Mouse (Mus musculus) limb, embryonic 12.5 days (tissue): Measurements from ENCODE around the gene Lmna. TPM values are rescaled to one million over a fixed set of nuclear protein-coding genes. Genes with fewer than 3 reads are reported as not detected.

ENCODE experiments used
- ATAC-seq: fragments of 200-750 bp; cut with Nextera tagmentation; 2 replicates; pipeline ENCODE4 v1.8.0; 2017; ENCODE audit warnings: low read depth, moderate TSS enrichment; ENCODE audit not compliant: insufficient number of reproducible peaks, insufficient read depth, low FRiP score, low TSS enrichment
- H3K27ac ChIP-seq: fragments of 300-500 bp; sonication (generic); 2 replicates; pipeline ENCODE4 v1.5.1; 2016; ENCODE audit warnings: mild to moderate bottlenecking, moderate library complexity
- H3K27me3 ChIP-seq: fragments of 300-500 bp; sonication (generic); 2 replicates; pipeline ENCODE4 v1.6.1; 2016; ENCODE audit warnings: mild to moderate bottlenecking, moderate library complexity
- H3K36me3 ChIP-seq: fragments of 300-500 bp; sonication (generic); 2 replicates; pipeline ENCODE4 v1.6.1; 2016; ENCODE audit warnings: mild to moderate bottlenecking, moderate library complexity
- H3K4me1 ChIP-seq: fragments of 300-500 bp; sonication (generic); replicated peaks from 2 replicates; pipeline ENCODE4 v1.6.1; 2016
- H3K4me2 ChIP-seq: fragments of 300-500 bp; sonication (generic); 2 replicates; pipeline ENCODE4 v1.6.1; 2016; ENCODE audit warnings: mild to moderate bottlenecking, moderate library complexity
- H3K4me3 ChIP-seq: fragments of 300-500 bp; sonication (generic); replicated peaks from 2 replicates; pipeline ENCODE4 v1.5.1; 2016; ENCODE audit warnings: mild to moderate bottlenecking
- H3K9ac ChIP-seq: fragments of 300-500 bp; sonication (generic); replicated peaks from 2 replicates; pipeline ENCODE4 v1.6.1; 2016; ENCODE audit warnings: mild to moderate bottlenecking, moderate library complexity
- H3K9me3 ChIP-seq: fragments of 300-500 bp; sonication (generic); 2 replicates; pipeline ENCODE4 v1.6.1; 2016; ENCODE audit warnings: mild to moderate bottlenecking, moderate library complexity
- WGBS: fragments of 180-500 bp; shearing (Covaris S2); methylation state at CpG from one replicate; pipeline ENCODE4 v1.1.7; 2016; 5-methylcytosine and 5-hydroxymethylcytosine counted together
- polyA plus RNA-seq: library from polyadenylated mRNA; unstranded; fragments of >200 nt; fragmentation: Nextera tagmentation; extraction: Ambion mirVana; gene quantifications from 2 replicates; pipeline ENCODE4 v1.2.1, GENCODE M21; 2016

Lmna gene
- polyA plus RNA-seq, 1 experiment from 2014 or later = 51.8 TPM

GRCm38 (mm10) chr3:88503881-88504746 is 5.6 kb downstream of the Lmna start:
- WGBS = 33% methylated on average over 8 of the region's 8 CpGs
- Histone ChIP-seq H3K4me3 (no peak overlapping the region), H3K9ac (no peak overlapping the region), H3K4me2 (peak overlapping the region; percentile 100; the same call in 1 of the 2 replicates), H3K4me1 (peaks cover 49% of the 10 kb centered on the region), H3K9me3 (no peaks in the 10 kb centered on the region), H3K36me3 (no peaks in the 10 kb centered on the region), H3K27ac (peak overlapping the region; percentile 85), H3K27me3 (peaks cover 17% of the 10 kb centered on the region)
- ATAC-seq = no peak

GRCm38 (mm10) chr3:88503505-88503863 is 6.3 kb downstream of the Lmna start:
- peak overlapping the region; percentile 100 for H3K4me2 ChIP-seq
- H3K4me3 ChIP-seq = peak overlapping the region; percentile 68
- H3K4me1 ChIP-seq = peaks cover 48% of the 10 kb centered on the region

GRCm38 (mm10) chr3:88502641-88503504 is 6.9 kb downstream of the Lmna start:
- peaks cover 48% of the 10 kb centered on the region for H3K4me1 ChIP-seq
- under 1% methylated on average over 55 of the region's 55 CpGs for WGBS
- H3K27ac ChIP-seq = peak overlapping the region; percentile 85

More at GRCm38 (mm10) chr3:88503505-88503863, 6.3 kb downstream of the Lmna start:
- H3K36me3 ChIP-seq = no peaks in the 10 kb centered on the region
- peak overlapping the region; percentile 85 for H3K27ac ChIP-seq
- peak; percentile 30 for ATAC-seq
- WGBS = 14% methylated on average over 4 of the region's 4 CpGs
- H3K9ac ChIP-seq = no peak overlapping the region
- H3K9me3 ChIP-seq = no peaks in the 10 kb centered on the region
- peaks cover 17% of the 10 kb centered on the region for H3K27me3 ChIP-seq

GRCm38 (mm10) chr3:88502031-88502571 is 7.7 kb downstream of the Lmna start:
- peaks cover 48% of the 10 kb centered on the region for H3K4me1 ChIP-seq
- H3K9ac ChIP-seq = peak overlapping the region; percentile 84
- no peaks in the 10 kb centered on the region for H3K36me3 ChIP-seq
- WGBS = 12% methylated on average over 11 of the region's 11 CpGs
- H3K9me3 ChIP-seq = no peaks in the 10 kb centered on the region
- ATAC-seq = no peak
- 0 out of 2 replicates have a peak overlapping the region, but pooled peaks have one; percentile 0 for H3K27ac ChIP-seq
- H3K27me3 ChIP-seq = peaks cover 17% of the 10 kb centered on the region
- H3K4me3 ChIP-seq = peak overlapping the region; percentile 68
- peak overlapping the region; percentile 100 for H3K4me2 ChIP-seq

More at GRCm38 (mm10) chr3:88502641-88503504, 6.9 kb downstream of the Lmna start:
- peaks cover 17% of the 10 kb centered on the region for H3K27me3 ChIP-seq
- H3K4me2 ChIP-seq = peak overlapping the region; percentile 100
- H3K4me3 ChIP-seq = peak overlapping the region; percentile 68
- peak; percentile 74 for ATAC-seq
- H3K9ac ChIP-seq = peak overlapping the region; percentile 84
- H3K36me3 ChIP-seq = no peaks in the 10 kb centered on the region
- no peaks in the 10 kb centered on the region for H3K9me3 ChIP-seq

GRCm38 (mm10) chr3:88501366-88502030 is 8.3 kb downstream of the Lmna start:
- Histone ChIP-seq H3K9ac (0 out of 2 replicates have a peak overlapping the region, but pooled peaks have one; percentile 12), H3K27ac (0 out of 2 replicates have a peak overlapping the region, but pooled peaks have one; percentile 0), H3K4me2 (peak overlapping the region; percentile 100), H3K27me3 (peaks cover 17% of the 10 kb centered on the region), H3K36me3 (no peaks in the 10 kb centered on the region), H3K4me1 (peaks cover 47% of the 10 kb centered on the region), H3K4me3 (peak overlapping the region; percentile 68), H3K9me3 (no peaks in the 10 kb centered on the region)
- ATAC-seq = no peak
- 58% methylated on average over 6 of the region's 6 CpGs for WGBS

- WGBS = 55% methylated on average over 4 of the region's 4 CpGs
- peak overlapping the region; percentile 100 for H3K4me2 ChIP-seq
- no peak overlapping the region for H3K27ac ChIP-seq
- H3K9ac ChIP-seq = no peak overlapping the region
- peaks cover 17% of the 10 kb centered on the region for H3K27me3 ChIP-seq
- no peaks in the 10 kb centered on the region for H3K36me3 ChIP-seq
- 0 out of 2 replicates have a peak overlapping the region, but pooled peaks have one; percentile 68 for H3K4me3 ChIP-seq
- H3K4me1 ChIP-seq = peaks cover 43% of the 10 kb centered on the region
- ATAC-seq = no peak
- H3K9me3 ChIP-seq = no peaks in the 10 kb centered on the region
Observed at GRCm38 (mm10) chr3:88500655-88501365, 8.9 kb downstream of the Lmna start.

GRCm38 (mm10) chr3:88500087-88500486 is 9.7 kb downstream of the Lmna start:
- WGBS = 82% methylated on average over 7 of the region's 7 CpGs
- Histone ChIP-seq H3K9me3 (no peaks in the 10 kb centered on the region), H3K9ac (no peak overlapping the region), H3K36me3 (no peaks in the 10 kb centered on the region), H3K4me3 (no peak overlapping the region), H3K27me3 (peaks cover 17% of the 10 kb centered on the region), H3K4me2 (no peak overlapping the region), H3K4me1 (peaks cover 40% of the 10 kb centered on the region), H3K27ac (no peak overlapping the region)
- no peak for ATAC-seq

- Histone ChIP-seq H3K4me2 (no peak overlapping the region), H3K36me3 (no peaks in the 10 kb centered on the region), H3K9ac (no peak overlapping the region), H3K4me3 (no peak overlapping the region), H3K27ac (no peak overlapping the region), H3K9me3 (no peaks in the 10 kb centered on the region), H3K4me1 (peaks cover 40% of the 10 kb centered on the region), H3K27me3 (peaks cover 17% of the 10 kb centered on the region)
- ATAC-seq = no peak
- WGBS = 83% methylated on average over 4 of the region's 4 CpGs
Observed at GRCm38 (mm10) chr3:88499580-88499979, 10.2 kb downstream of the Lmna start.

GRCm38 (mm10) chr3:88495741-88496415 is 13.9 kb downstream of the Lmna start:
- peaks cover 31% of the 10 kb centered on the region for H3K4me1 ChIP-seq
- no peak overlapping the region for H3K27ac ChIP-seq

More at GRCm38 (mm10) chr3:88495741-88496415, 13.9 kb downstream of the Lmna start:
- Histone ChIP-seq H3K4me3 (no peak overlapping the region), H3K9ac (no peak overlapping the region), H3K27me3 (peaks cover 3% of the 10 kb centered on the region), H3K4me2 (no peak overlapping the region), H3K9me3 (no peaks in the 10 kb centered on the region), H3K36me3 (no peaks in the 10 kb centered on the region)
- ATAC-seq = no peak
- 87% methylated on average over 10 of the region's 10 CpGs for WGBS
